Mouse (Mus musculus) lung, adult 2 months (tissue): ENCODE measurements around the gene Hephl1.

ENCODE experiments used
- CTCF ChIP-seq: fragments of 200-500 bp; IDR thresholded peaks from 2 replicates; pipeline ENCODE4 v1.5.1; 2011; ENCODE audit warnings: mild to moderate bottlenecking, low read length, control low read depth; ENCODE audit not compliant: insufficient read depth
- POLR2A ChIP-seq: fragments of 200-500 bp; IDR thresholded peaks from 2 replicates; pipeline ENCODE4 v1.6.1; 2011; ENCODE audit warnings: low read depth, mild to moderate bottlenecking, control low read depth, low read length, borderline replicate concordance; ENCODE audit errors: extremely low read depth

GRCm38 (mm10) chr9:15096161-15096560 lies 15.7 kb downstream of the Hephl1 start:
- TF ChIP-seq POLR2A, result no peak
- TF ChIP-seq CTCF, result no peak
